Mouse (Mus musculus): Measurements from ENCODE around the gene Tnni3.

- no peak for TF ChIP-seq EP300 (IDR thresholded peaks at IDR 0.05; ENCODE audit: low read depth)
- TF ChIP-seq CTCF (IDR thresholded peaks at IDR 0.05; ENCODE audit: low read depth), result peak; percentile 71
Observed at GRCm38 (mm10) chr7:4479674-4480073, 44.4 kb downstream of the Tnni3 start.
